Mouse (Mus musculus) mammary gland, adult 2 months (tissue): ENCODE results near the gene C1qtnf9. TPM values are rescaled to one million over a fixed set of nuclear protein-coding genes. Genes with fewer than 3 reads are reported as not detected.

Experiments
- polyA plus RNA-seq: library from polyadenylated mRNA; depleted of rRNA; stranded (reverse); fragments of >200 nt; gene quantifications from 2 replicates; pipeline ENCODE4 v1.2.3, GENCODE M21; 2012; ENCODE audit warnings: low replicate concordance; rRNA removed

C1qtnf9 gene
- polyA plus RNA-seq = 10.3 and 25.6 TPM in 2 replicates

DNA sequence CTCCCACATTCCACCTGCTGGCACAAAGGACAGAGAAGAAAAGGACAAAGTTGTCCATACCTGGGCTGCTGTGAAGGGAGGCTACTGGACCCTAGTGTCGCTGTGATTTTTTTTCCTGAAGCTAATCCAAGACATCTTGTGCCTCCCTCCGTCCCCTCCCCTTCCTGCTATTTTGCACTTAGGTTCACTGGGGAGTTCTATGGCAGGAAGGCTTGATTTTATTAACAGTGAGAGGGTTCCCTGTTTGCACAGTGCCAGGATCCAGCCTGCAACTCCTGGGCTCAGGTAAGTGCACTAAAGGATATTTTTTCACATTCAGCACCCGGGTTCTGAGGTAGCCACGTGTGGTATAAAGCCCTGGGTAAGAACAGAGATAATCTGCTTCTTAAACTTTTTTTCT lies at the start of gene C1qtnf9:
Gene C1qtnf9, plus strand, starts transcription at position 251 of the 400 bp plus-strand sequence.

DNA sequence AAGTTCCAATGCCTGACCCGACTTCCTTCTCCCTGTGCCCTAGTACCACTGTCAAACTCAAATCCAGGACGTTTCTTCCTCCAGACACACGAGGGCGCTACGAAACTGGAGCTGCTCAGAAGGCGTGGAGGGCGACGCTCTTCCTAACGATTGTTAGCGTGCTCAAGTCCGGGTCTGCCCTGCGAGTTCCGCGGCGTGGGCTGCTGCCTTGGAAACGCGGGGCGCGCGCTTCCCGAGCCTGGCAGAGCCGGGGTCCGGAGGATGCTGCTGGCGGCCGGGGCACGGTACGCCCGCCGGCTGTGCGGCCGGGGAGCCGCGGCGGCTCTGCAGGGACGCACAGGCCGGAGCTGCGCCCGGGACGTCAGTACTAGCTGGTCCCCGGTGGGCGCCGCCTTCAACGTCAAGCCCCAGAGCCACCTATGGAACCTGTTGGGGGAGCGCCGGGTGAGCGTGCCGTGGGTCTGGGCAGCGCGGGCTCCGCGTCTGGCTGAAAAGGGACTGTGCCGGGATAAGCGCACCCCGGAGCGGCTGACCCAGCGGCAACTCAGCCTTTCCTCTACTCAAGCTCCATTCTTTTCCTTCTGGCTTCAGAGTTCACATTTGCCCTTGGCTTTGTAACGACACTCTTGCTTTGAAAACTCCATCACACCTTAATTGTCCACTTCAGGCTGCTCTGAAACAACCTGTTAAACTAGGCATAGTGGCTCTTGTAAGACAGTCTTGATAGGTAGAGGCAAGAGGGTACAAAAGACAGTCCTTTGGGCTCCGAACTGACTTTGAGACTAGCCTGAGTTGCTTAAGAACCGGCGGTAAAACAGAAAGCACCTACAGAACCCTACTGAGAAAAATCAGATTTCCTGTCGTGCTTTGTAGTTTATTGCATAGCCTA lies 16.7 kb downstream of the C1qtnf9 start, which contains the start of gene Mipep:
Gene Mipep, plus strand, starts transcription at position 147 of the 889 bp plus-strand sequence.

Other genes with a start within 250 kb of the C1qtnf9 start
- gene Spata13, start 134.1 kb upstream of the C1qtnf9 start, polyA plus RNA-seq = 12.5 and 17.0 TPM in 2 replicates
- 16.8 and 17.5 TPM in 2 replicates for gene Mipep, start 16.4 kb downstream of the C1qtnf9 start, polyA plus RNA-seq